Mouse (Mus musculus): Measurements from ENCODE around the gene Thumpd1.

GRCm38 (mm10) chr7:119753696-119754095 is 33.1 kb upstream of the Thumpd1 start:
- TF ChIP-seq POLR2A (IDR thresholded peaks at IDR 0.05; ENCODE audit: borderline replicate concordance, extremely low read depth, low read depth, low read length) (no peak), CTCF (IDR thresholded peaks at IDR 0.05; ENCODE audit: insufficient read depth, low read length) (no peak)

All from lung, adult 2 months (tissue).